Mouse (Mus musculus) midbrain, embryonic 11.5 days (tissue): Measurements from ENCODE around the gene Bdh1. TPM values are rescaled to one million over a fixed set of nuclear protein-coding genes. Genes with fewer than 3 reads are reported as not detected.

Source experiments
- ATAC-seq: fragments of 200-750 bp; cut with Nextera tagmentation; 2 replicates; pipeline ENCODE4 v1.8.0; 2017; ENCODE audit warnings: moderate TSS enrichment, moderate library complexity; ENCODE audit not compliant: low FRiP score
- DNase-seq: peaks from one replicate; pipeline ENCODE4 v3.0.0; 2015; ENCODE audit warnings: low spot score; ENCODE audit errors: missing footprints
- H3K27ac ChIP-seq: fragments of 300-500 bp; sonication (generic); 2 replicates; pipeline ENCODE4 v1.5.1; 2014; ENCODE audit warnings: low read depth, low read length
- H3K27me3 ChIP-seq: fragments of 300-500 bp; sonication (generic); 2 replicates; pipeline ENCODE4 v1.6.1; 2014; ENCODE audit warnings: mild to moderate bottlenecking, low read length, moderate library complexity, mixed read lengths; ENCODE audit not compliant: control insufficient read depth, insufficient read depth
- H3K36me3 ChIP-seq: fragments of 300-500 bp; sonication (generic); 2 replicates; pipeline ENCODE4 v1.6.1; 2014; ENCODE audit warnings: mild to moderate bottlenecking, low read length, moderate library complexity, mixed read lengths; ENCODE audit not compliant: control insufficient read depth, insufficient read depth
- H3K4me1 ChIP-seq: fragments of 300-500 bp; sonication (generic); 2 replicates; pipeline ENCODE4 v1.6.1; 2014; ENCODE audit warnings: low read length; ENCODE audit not compliant: control insufficient read depth, insufficient read depth
- H3K4me2 ChIP-seq: fragments of 300-500 bp; sonication (generic); 2 replicates; pipeline ENCODE4 v1.6.1; 2014; ENCODE audit warnings: mild to moderate bottlenecking, moderate library complexity
- H3K4me3 ChIP-seq: fragments of 300-500 bp; sonication (generic); 2 replicates; pipeline ENCODE4 v1.5.1; 2014; ENCODE audit warnings: low read depth, low read length
- H3K9ac ChIP-seq: fragments of 300-500 bp; sonication (generic); 2 replicates; pipeline ENCODE4 v1.6.1; 2014; ENCODE audit warnings: low read length
- H3K9me3 ChIP-seq: fragments of 300-500 bp; sonication (generic); 2 replicates; pipeline ENCODE4 v1.6.1; 2016; ENCODE audit warnings: low read length; ENCODE audit not compliant: control insufficient read depth
- WGBS: fragments of 180-500 bp; shearing (Covaris S2); extraction: QIAGEN DNeasy Blood & Tissue Kit; methylation state at CpG from one replicate; pipeline ENCODE4 v1.1.7; 2014; 5-methylcytosine and 5-hydroxymethylcytosine counted together
- polyA plus RNA-seq: library from polyadenylated mRNA; unstranded; fragments of >200 nt; fragmentation: Nextera tagmentation; extraction: Ambion mirVana; gene quantifications from 2 replicates; pipeline ENCODE4 v1.2.1, GENCODE M21; 2014

Gene Bdh1
- polyA plus RNA-seq, 1 experiment from 2014 or later, result 19.0 TPM

DNA sequence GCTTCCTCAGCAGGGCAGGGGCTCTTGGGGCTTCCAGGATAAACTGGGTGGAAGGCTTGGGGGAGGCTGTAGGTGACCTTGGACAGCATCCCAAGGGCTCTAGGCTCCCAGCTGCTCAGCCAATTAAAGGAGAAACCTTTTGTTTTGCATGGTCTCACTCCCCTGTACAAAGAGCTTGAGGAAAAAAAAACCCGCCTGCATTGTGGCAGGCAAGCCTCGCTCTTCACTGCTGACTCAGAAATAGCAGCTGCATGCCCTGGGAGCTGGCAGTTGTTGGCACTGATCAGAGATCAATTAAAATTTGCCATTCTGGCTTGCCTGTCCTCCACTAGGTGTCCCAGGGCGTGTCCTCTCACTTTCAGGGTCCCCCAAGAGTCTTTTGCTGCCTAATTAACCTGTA lies 67.0 kb downstream of the Bdh1 start:
- Histone ChIP-seq H3K4me2 (no peak overlapping the region), H3K9me3 (no peaks in the 10 kb centered on the region), H3K9ac (no peak overlapping the region), H3K36me3 (no peaks in the 10 kb centered on the region), H3K27me3 (0 out of 2 replicates have a peak, but pooled peaks cover 4% of the 10 kb centered on the region), H3K27ac (no peak overlapping the region; the same call in 1 of the 2 replicates), H3K4me1 (peaks cover 17% of the 10 kb centered on the region), H3K4me3 (no peak overlapping the region)
- no peak for ATAC-seq
- WGBS, result 17% methylated on average over 3 of the region's 3 CpGs
- DNase-seq, result peak; percentile 84

DNA sequence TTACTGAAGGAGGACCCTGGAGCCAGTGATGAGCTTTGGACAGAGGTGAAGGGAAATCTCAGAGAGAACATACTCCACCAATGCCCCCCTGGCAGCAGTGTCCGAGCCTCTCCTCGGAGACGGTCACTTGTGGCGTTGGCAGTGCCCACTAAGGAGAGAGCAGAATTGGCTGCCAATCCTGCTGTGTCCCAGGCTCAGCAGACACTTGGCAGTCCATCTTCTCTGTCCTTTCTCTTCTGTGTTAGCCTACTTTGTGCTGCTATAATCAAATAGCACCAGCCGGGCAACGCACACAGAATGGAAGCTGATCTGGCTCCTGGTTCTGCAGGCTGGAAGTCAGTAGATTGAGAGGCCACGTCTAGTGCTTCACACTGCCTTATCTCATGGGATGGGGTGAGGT lies 68.9 kb downstream of the Bdh1 start:
- DNase-seq (no peak), ATAC-seq (no peak)
- peaks cover 17% of the 10 kb centered on the region for H3K4me1 ChIP-seq
- no peaks in the 10 kb centered on the region for H3K9me3 ChIP-seq
- 93% methylated on average over 7 of the region's 7 CpGs for WGBS
- H3K9ac ChIP-seq, result no peak overlapping the region
- H3K4me2 ChIP-seq, result no peak overlapping the region
- 0 out of 2 replicates have a peak, but pooled peaks cover 7% of the 10 kb centered on the region for H3K27me3 ChIP-seq
- no peak overlapping the region for H3K4me3 ChIP-seq
- no peak overlapping the region for H3K27ac ChIP-seq
- no peaks in the 10 kb centered on the region for H3K36me3 ChIP-seq

DNA sequence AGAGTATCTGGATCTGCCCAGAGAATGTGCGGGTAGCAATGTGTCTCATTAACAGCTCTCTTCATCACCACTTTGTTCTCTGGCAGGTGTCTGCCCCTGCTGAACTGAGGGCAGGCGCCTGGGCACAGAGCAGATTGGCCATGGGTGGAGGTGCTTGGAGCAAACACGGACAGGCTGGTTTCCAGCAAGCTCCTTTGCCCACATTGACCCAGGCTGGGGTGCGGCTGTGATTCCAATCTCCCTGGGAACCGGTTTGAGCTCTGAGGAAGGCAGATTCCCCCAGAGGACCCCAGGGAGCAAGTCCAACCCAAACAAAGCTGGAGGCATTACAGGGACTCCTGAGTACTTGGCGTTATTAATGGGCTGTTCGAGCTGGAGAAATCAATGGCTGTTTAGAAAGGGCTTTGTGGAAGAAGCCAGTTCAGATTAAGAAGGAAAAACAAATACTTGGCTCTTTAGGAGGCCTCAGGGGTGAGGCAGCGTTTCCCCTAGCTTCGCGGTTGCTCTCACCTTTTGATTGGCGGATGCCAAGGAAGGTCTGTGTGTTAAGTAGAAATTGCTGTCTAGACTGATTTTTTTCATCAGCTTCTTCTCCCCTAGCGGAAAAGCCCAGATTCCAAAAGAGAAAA lies 71.0 kb downstream of the Bdh1 start:
- 21% methylated on average over 12 of the region's 12 CpGs for WGBS
- Histone ChIP-seq H3K27ac (no peak overlapping the region), H3K4me3 (no peak overlapping the region), H3K36me3 (no peaks in the 10 kb centered on the region), H3K27me3 (0 out of 2 replicates have a peak, but pooled peaks cover 7% of the 10 kb centered on the region), H3K4me1 (peaks cover 17% of the 10 kb centered on the region), H3K9me3 (no peaks in the 10 kb centered on the region), H3K4me2 (no peak overlapping the region), H3K9ac (no peak overlapping the region)
- ATAC-seq, result peak; percentile 34; the same call in 1 of the 2 replicates
- DNase-seq, result peak; percentile 90

DNA sequence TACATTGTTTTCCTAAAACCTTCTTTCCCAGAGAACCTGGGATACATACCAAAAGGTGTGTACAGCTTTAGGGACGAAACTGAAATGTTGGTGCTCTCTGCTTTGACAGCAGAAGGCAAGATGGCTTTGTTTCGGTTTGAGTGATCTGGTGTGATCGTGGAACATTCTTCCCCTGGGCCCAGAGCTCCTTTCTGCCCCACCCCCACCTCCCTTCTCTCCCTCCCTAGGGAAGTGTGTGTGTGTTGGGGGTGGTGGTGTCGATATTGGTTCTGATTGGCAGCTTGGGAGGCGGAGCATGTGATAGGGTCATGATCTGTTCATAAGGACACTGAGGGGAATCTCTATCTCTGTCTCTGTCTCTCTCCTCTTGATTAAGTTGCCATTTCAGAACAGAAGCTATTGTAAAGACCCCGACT lies 71.5 kb downstream of the Bdh1 start:
- Histone ChIP-seq H3K9me3 (no peaks in the 10 kb centered on the region), H3K27me3 (0 out of 2 replicates have a peak, but pooled peaks cover 7% of the 10 kb centered on the region), H3K9ac (no peak overlapping the region), H3K27ac (no peak overlapping the region), H3K4me2 (no peak overlapping the region), H3K36me3 (no peaks in the 10 kb centered on the region), H3K4me1 (peaks cover 17% of the 10 kb centered on the region), H3K4me3 (no peak overlapping the region)
- no peak for DNase-seq
- 29% methylated on average over 6 of the region's 6 CpGs for WGBS
- 0 out of 2 replicates have a peak, but pooled peaks have one; percentile 54 for ATAC-seq

DNA sequence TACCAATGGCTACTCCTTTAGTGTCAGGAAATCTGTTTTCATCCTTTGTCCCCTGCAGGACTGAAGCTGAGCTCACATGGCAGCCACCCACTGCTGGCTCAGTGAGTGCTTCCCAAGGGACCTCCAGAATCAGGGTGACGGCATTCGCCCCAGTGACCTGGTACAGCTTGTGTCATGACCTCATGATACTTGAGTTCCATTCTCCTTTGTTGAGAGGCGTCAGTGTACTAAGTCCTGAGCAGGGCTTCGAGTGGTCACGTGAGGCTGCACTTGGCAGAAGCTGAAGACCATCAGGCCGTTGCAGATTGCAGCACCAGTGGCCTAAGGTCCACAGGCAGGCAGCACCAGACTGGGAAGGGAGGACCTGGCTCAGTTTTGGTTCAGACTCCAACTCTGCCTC lies 71.9 kb downstream of the Bdh1 start:
- H3K36me3 ChIP-seq, result no peaks in the 10 kb centered on the region
- no peak overlapping the region for H3K4me3 ChIP-seq
- 22% methylated on average over 6 of the region's 6 CpGs for WGBS
- no peak overlapping the region for H3K9ac ChIP-seq
- H3K4me1 ChIP-seq, result peaks cover 13% of the 10 kb centered on the region
- DNase-seq (no peak), ATAC-seq (peak; percentile 56; the same call in 1 of the 2 replicates)
- H3K27me3 ChIP-seq, result 0 out of 2 replicates have a peak, but pooled peaks cover 7% of the 10 kb centered on the region
- H3K27ac ChIP-seq, result no peak overlapping the region
- no peak overlapping the region for H3K4me2 ChIP-seq
- H3K9me3 ChIP-seq, result no peaks in the 10 kb centered on the region

DNA sequence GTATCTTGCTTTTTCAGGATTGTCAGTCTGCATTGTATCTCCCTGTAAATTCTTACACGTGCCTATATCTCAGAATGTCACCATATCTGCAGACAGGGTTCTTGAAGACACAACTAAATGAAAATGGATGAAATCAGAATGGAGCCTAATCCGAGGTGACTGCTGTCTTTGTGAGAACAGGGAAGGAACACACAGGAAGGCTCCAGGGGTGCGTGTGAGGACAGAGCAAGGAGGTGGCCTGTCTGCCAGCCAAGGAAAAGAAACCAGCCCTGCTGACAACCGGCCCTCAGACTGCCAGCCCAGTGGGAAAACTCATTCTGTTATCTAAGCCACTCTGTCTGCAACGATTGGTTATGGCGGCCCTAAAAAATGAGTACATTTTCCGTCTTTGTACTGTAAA lies 73.3 kb downstream of the Bdh1 start:
- no peak overlapping the region for H3K9ac ChIP-seq
- H3K4me3 ChIP-seq, result no peak overlapping the region
- H3K4me1 ChIP-seq, result peaks cover 9% of the 10 kb centered on the region
- H3K27me3 ChIP-seq, result 0 out of 2 replicates have a peak, but pooled peaks cover 7% of the 10 kb centered on the region
- WGBS, result 71% methylated on average over 7 of the region's 7 CpGs
- no peak overlapping the region for H3K27ac ChIP-seq
- H3K9me3 ChIP-seq, result no peaks in the 10 kb centered on the region
- no peak for DNase-seq
- ATAC-seq, result no peak
- no peak overlapping the region for H3K4me2 ChIP-seq
- H3K36me3 ChIP-seq, result no peaks in the 10 kb centered on the region

DNA sequence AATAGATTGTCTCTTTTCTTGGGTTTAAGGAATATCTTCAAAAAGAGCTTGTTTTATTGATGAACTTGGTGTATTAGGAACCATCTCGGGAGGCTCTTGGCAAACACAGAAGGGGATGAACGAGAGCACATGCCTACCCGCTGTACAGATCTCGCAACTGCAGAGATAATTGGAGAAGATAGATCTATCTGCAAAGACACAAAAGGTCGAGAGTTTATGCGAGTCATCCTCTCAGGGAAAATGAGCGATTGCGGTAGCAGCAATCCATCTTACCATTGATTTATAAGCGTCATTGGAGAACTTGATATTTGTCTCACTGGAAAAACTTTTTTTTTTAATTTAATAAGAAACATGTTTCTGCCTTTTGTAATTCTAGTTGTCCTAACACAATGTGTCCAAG lies 73.7 kb downstream of the Bdh1 start:
- Histone ChIP-seq H3K9me3 (no peaks in the 10 kb centered on the region), H3K9ac (no peak overlapping the region), H3K27me3 (0 out of 2 replicates have a peak, but pooled peaks cover 7% of the 10 kb centered on the region), H3K36me3 (no peaks in the 10 kb centered on the region), H3K27ac (no peak overlapping the region), H3K4me1 (peaks cover 9% of the 10 kb centered on the region), H3K4me2 (no peak overlapping the region), H3K4me3 (no peak overlapping the region)
- DNase-seq (no peak), ATAC-seq (no peak)
- WGBS, result 85% methylated on average over 9 of the region's 9 CpGs

DNA sequence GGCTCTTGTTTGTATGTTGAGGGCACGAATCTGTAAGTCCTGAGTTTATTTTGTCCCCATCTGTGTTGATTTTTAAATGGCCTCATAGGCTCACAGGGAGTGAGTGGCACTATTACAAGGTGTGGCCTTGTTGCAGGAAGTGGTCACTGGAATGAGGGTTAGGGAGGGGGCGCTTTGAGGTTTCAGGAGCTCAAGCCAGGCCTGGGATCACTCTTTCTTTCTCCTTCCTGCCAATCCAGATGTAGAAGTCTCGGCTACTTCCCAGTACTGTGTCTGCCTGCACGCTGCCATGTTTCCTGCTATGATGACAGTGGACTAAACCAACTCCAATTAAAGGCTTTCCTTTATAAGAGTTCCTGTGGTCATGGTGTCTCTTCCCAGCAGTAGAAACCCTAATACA lies 76.3 kb downstream of the Bdh1 start:
- Histone ChIP-seq H3K27ac (no peak overlapping the region), H3K36me3 (no peaks in the 10 kb centered on the region), H3K4me1 (peaks cover 5% of the 10 kb centered on the region; the same call in 1 of the 2 replicates), H3K4me3 (no peak overlapping the region), H3K9me3 (no peaks in the 10 kb centered on the region), H3K27me3 (0 out of 2 replicates have a peak, but pooled peaks cover 3% of the 10 kb centered on the region), H3K4me2 (no peak overlapping the region), H3K9ac (no peak overlapping the region)
- no peak for DNase-seq
- WGBS, result 86% methylated on average over 4 of the region's 4 CpGs
- ATAC-seq, result no peak

DNA sequence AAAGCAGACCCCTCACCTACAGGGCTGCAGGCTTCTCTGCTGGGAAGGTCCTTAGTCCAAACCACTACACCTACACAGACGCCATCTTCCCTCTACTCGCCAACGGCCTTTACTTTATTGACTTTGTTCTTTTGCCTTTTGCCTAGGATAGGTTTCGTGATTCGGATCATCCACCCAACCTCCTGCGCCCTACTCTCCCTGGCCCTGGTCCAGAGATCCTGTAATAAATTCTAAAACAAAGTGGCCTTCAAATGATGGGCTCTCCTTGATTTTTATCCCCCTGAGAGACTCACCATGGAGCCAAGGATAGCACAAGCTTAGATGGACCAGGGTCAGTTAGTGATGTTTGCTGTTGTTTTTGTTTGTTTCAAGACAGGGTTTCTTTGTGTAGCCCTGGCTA lies 76.9 kb downstream of the Bdh1 start:
- H3K27me3 ChIP-seq, result 0 out of 2 replicates have a peak, but pooled peaks cover 3% of the 10 kb centered on the region

More for the DNA sequence above, 76.9 kb downstream of the Bdh1 start:
- no peaks in the 10 kb centered on the region for H3K4me1 ChIP-seq
- no peak overlapping the region for H3K4me2 ChIP-seq
- 97% methylated on average over 6 of the region's 6 CpGs for WGBS
- ATAC-seq (no peak), DNase-seq (no peak)
- H3K27ac ChIP-seq, result no peak overlapping the region
- no peak overlapping the region for H3K9ac ChIP-seq
- no peaks in the 10 kb centered on the region for H3K9me3 ChIP-seq
- no peak overlapping the region for H3K4me3 ChIP-seq
- no peaks in the 10 kb centered on the region for H3K36me3 ChIP-seq
